Mouse (Mus musculus) heart, postnatal 0 days (tissue): ENCODE results near the gene Cisd2. TPM values are rescaled to one million over a fixed set of nuclear protein-coding genes. Genes with fewer than 3 reads are reported as not detected.

Experiments
- ATAC-seq: fragments of 200-750 bp; cut with Nextera tagmentation; 2 replicates; pipeline ENCODE4 v1.8.0; 2017; ENCODE audit warnings: low read depth, moderate number of reproducible peaks, moderate library complexity; ENCODE audit not compliant: insufficient read depth
- DNase-seq: peaks from one replicate; pipeline ENCODE4 v3.0.0-alpha.2; 2016; ENCODE audit warnings: low spot score
- H3K27ac ChIP-seq: fragments of 300-500 bp; sonication (generic); 2 replicates; pipeline ENCODE4 v1.5.1; 2014; ENCODE audit warnings: low read depth, mild to moderate bottlenecking
- H3K27me3 ChIP-seq: fragments of 300-500 bp; sonication (generic); 2 replicates; pipeline ENCODE4 v1.6.1; 2014; ENCODE audit warnings: low read length, mixed read lengths; ENCODE audit not compliant: control insufficient read depth, insufficient read depth
- H3K36me3 ChIP-seq: fragments of 300-500 bp; sonication (generic); replicated peaks from 2 replicates; pipeline ENCODE4 v1.6.1; 2014; ENCODE audit warnings: low read length, mixed read lengths; ENCODE audit not compliant: control insufficient read depth, insufficient read depth
- H3K4me1 ChIP-seq: fragments of 300-500 bp; sonication (generic); 2 replicates; pipeline ENCODE4 v1.6.1; 2014; ENCODE audit warnings: antibody characterized with exemption; ENCODE audit not compliant: control insufficient read depth, insufficient read depth
- H3K4me2 ChIP-seq: fragments of 300-500 bp; sonication (generic); 2 replicates; pipeline ENCODE4 v1.6.1; 2014; ENCODE audit warnings: low read depth, mild to moderate bottlenecking, low read length, moderate library complexity
- H3K4me3 ChIP-seq: fragments of 300-500 bp; sonication (generic); 2 replicates; pipeline ENCODE4 v1.5.1; 2014; ENCODE audit warnings: low read depth, low read length
- H3K9ac ChIP-seq: fragments of 300-500 bp; sonication (generic); replicated peaks from 2 replicates; pipeline ENCODE4 v1.6.1; 2014; ENCODE audit warnings: low read depth, low read length, mixed read lengths
- H3K9me3 ChIP-seq: fragments of 300-500 bp; sonication (generic); replicated peaks from 2 replicates; pipeline ENCODE4 v1.6.1; 2016; ENCODE audit warnings: low read length; ENCODE audit not compliant: control insufficient read depth
- CTCF ChIP-seq: IDR thresholded peaks from 2 replicates; pipeline ENCODE4 v1.5.1; 2016; ENCODE audit warnings: antibody characterized with exemption, control low read depth, low read depth
- EP300 ChIP-seq: IDR thresholded peaks from 2 replicates; pipeline ENCODE4 v1.6.1; 2016; ENCODE audit warnings: antibody characterized with exemption, low read depth
- WGBS: fragments of 180-500 bp; shearing (Covaris S2); extraction: QIAGEN DNeasy Blood & Tissue Kit; methylation state at CpG from one replicate; pipeline ENCODE4 v1.1.7; 2014; 5-methylcytosine and 5-hydroxymethylcytosine counted together
- polyA plus RNA-seq: library from polyadenylated mRNA; unstranded; fragments of >200 nt; fragmentation: Nextera tagmentation; extraction: Ambion mirVana; gene quantifications from 2 replicates; pipeline ENCODE4 v1.2.1, GENCODE M21; 2015
- total RNA-seq: library from RNA; depleted of rRNA; stranded (reverse); fragments of >200 nt; gene quantifications from 2 replicates; pipeline ENCODE4 v1.2.3, GENCODE M21; 2014; ENCODE audit warnings: low replicate concordance; rRNA removed

The Cisd2 gene
- 20.7 and 20.8 TPM in 2 replicates for total RNA-seq
- polyA plus RNA-seq, result 43.0 and 48.2 TPM in 2 replicates

DNA sequence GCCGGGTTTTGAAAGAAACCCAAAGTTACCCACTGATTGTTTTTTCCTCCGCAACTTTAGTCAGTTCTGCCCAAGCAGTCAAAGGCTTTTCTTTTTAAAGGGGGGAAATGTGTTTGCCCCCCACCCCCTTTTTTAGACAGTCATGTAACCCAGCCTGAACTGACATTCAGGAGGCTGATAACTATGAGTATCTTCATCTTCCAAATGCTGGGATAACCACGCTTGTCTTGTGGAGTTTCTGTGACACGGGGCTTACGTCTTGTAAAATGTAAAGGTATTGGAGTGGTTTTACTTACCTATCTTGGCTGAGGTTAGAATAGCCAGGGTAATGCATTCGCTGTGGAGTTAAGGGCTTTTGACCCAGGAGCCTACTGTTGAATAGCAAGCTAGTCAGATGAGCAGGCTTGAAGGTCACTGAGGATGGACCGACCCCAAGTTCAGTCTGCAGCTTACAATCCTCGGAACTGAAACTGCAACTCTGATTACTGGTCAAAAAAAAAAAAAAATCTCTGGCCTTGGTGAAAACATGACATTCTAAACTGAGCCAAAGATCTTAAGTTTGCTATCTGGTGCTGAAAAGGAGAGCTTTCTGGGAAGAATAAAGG, at the start of gene Cisd2:
TSS of gene Cisd2 (minus strand) at position 318 of the 605 bp plus-strand sequence.
- TF ChIP-seq CTCF (no peak), EP300 (0 out of 2 replicates have a peak, but pooled peaks have one; percentile 37)
- Histone ChIP-seq H3K9me3 (no peaks in the 10 kb centered on the region), H3K36me3 (no peaks in the 10 kb centered on the region), H3K4me1 (no peaks in the 10 kb centered on the region), H3K27ac (peak within 1 kb of the TSS; percentile 93), H3K9ac (peak within 1 kb of the TSS; percentile 89), H3K4me3 (peak within 1 kb of the TSS; percentile 76), H3K27me3 (no peaks in the 10 kb centered on the region), H3K4me2 (peak within 1 kb of the TSS; percentile 89)
- ATAC-seq (peak; percentile 1; the same call in 1 of the 2 replicates), DNase-seq (no peak)
- WGBS, result under 1% methylated on average over 8 of the region's 8 CpGs

GRCm38 (mm10) chr3:135470823-135471222, 47.1 kb upstream of the Cisd2 start:
- DNase-seq (no peak), ATAC-seq (no peak)
- H3K9ac ChIP-seq, result no peak overlapping the region
- no peak overlapping the region for H3K27ac ChIP-seq
- no peaks in the 10 kb centered on the region for H3K9me3 ChIP-seq
- H3K4me1 ChIP-seq, result 0 out of 2 replicates have a peak, but pooled peaks cover 6% of the 10 kb centered on the region
- WGBS, result 80% methylated on average over 1 of the region's 1 CpGs
- H3K27me3 ChIP-seq, result no peaks in the 10 kb centered on the region
- no peak for TF ChIP-seq CTCF
- no peak for TF ChIP-seq EP300
- H3K36me3 ChIP-seq, result peaks cover 10% of the 10 kb centered on the region; the same call in 1 of the 2 replicates
- H3K4me3 ChIP-seq, result no peak overlapping the region
- H3K4me2 ChIP-seq, result no peak overlapping the region

- H3K4me1 ChIP-seq, result 0 out of 2 replicates have a peak, but pooled peaks cover 6% of the 10 kb centered on the region
- H3K27me3 ChIP-seq, result no peaks in the 10 kb centered on the region
- H3K4me2 ChIP-seq, result no peak overlapping the region
- TF ChIP-seq CTCF, result no peak
- no peak for TF ChIP-seq EP300
- H3K36me3 ChIP-seq, result peaks cover 10% of the 10 kb centered on the region; the same call in 1 of the 2 replicates
- peak; percentile 82 for ATAC-seq
- H3K27ac ChIP-seq, result peak overlapping the region; percentile 8; the same call in 1 of the 2 replicates
- no peaks in the 10 kb centered on the region for H3K9me3 ChIP-seq
- no peak overlapping the region for H3K9ac ChIP-seq
- WGBS, result 30% methylated on average over 4 of the region's 4 CpGs
- DNase-seq, result peak; percentile 77
- no peak overlapping the region for H3K4me3 ChIP-seq
These were observed 46.2 kb upstream of the Cisd2 start for GRCm38 (mm10) chr3:135469974-135470373.

GRCm38 (mm10) chr3:135469146-135469545, 45.4 kb upstream of the Cisd2 start:
- no peak for DNase-seq
- WGBS, result 49% methylated on average over 3 of the region's 3 CpGs
- Histone ChIP-seq H3K4me3 (no peak overlapping the region), H3K9me3 (no peaks in the 10 kb centered on the region), H3K4me1 (0 out of 2 replicates have a peak, but pooled peaks cover 6% of the 10 kb centered on the region), H3K4me2 (no peak overlapping the region), H3K36me3 (peaks cover 10% of the 10 kb centered on the region; the same call in 1 of the 2 replicates), H3K9ac (no peak overlapping the region), H3K27me3 (no peaks in the 10 kb centered on the region), H3K27ac (no peak overlapping the region)
- no peak for ATAC-seq
- TF ChIP-seq EP300 (no peak), CTCF (no peak)

- H3K27ac ChIP-seq, result no peak overlapping the region
- no peak overlapping the region for H3K9ac ChIP-seq
- no peaks in the 10 kb centered on the region for H3K9me3 ChIP-seq
- TF ChIP-seq EP300, result no peak
- H3K27me3 ChIP-seq, result no peaks in the 10 kb centered on the region
- 83% methylated on average over 1 of the region's 1 CpGs for WGBS
- H3K4me1 ChIP-seq, result 0 out of 2 replicates have a peak, but pooled peaks cover 6% of the 10 kb centered on the region
- no peak overlapping the region for H3K4me2 ChIP-seq
- peaks cover 10% of the 10 kb centered on the region; the same call in 1 of the 2 replicates for H3K36me3 ChIP-seq
- H3K4me3 ChIP-seq, result no peak overlapping the region
- DNase-seq, result no peak
- no peak for ATAC-seq
These were observed 44.7 kb upstream of the Cisd2 start for GRCm38 (mm10) chr3:135468402-135468801.

- Histone ChIP-seq H3K9ac (no peak overlapping the region), H3K4me1 (no peaks in the 10 kb centered on the region), H3K27me3 (no peaks in the 10 kb centered on the region), H3K36me3 (peaks cover 47% of the 10 kb centered on the region), H3K4me3 (no peak overlapping the region), H3K4me2 (no peak overlapping the region), H3K9me3 (no peaks in the 10 kb centered on the region), H3K27ac (no peak overlapping the region)
- ATAC-seq, result no peak
- no peak for TF ChIP-seq EP300
- TF ChIP-seq CTCF, result no peak
- DNase-seq, result no peak
These were observed 35.3 kb upstream of the Cisd2 start for GRCm38 (mm10) chr3:135458981-135459380.
